Mouse (Mus musculus) brain, embryonic 18.5 days (tissue): ENCODE results near the gene Btg2.

Source experiments
- DNase-seq: peaks from one replicate; pipeline ENCODE4 v3.0.0-alpha.2; 2012; ENCODE audit warnings: low read depth, low spot score

Btg2 gene

GRCm38 (mm10) chr1:134078061-134078795, 692 bp downstream of the Btg2 start:
- DNase-seq = no peak

- DNase-seq = no peak
These were observed 1.4 kb downstream of the Btg2 start for GRCm38 (mm10) chr1:134077389-134078060.

GRCm38 (mm10) chr1:134076789-134077188, 2.1 kb downstream of the Btg2 start:
- DNase-seq = no peak

GRCm38 (mm10) chr1:134075532-134075931, 3.4 kb downstream of the Btg2 start:
- DNase-seq = no peak

- no peak for DNase-seq
These were observed 4.3 kb downstream of the Btg2 start for GRCm38 (mm10) chr1:134074606-134075005.

- DNase-seq = no peak
These were observed 4.7 kb downstream of the Btg2 start for GRCm38 (mm10) chr1:134074184-134074583.

GRCm38 (mm10) chr1:134073658-134074057, 5.3 kb downstream of the Btg2 start:
- no peak for DNase-seq

- DNase-seq = no peak
These were observed 5.8 kb downstream of the Btg2 start for GRCm38 (mm10) chr1:134073061-134073564.

- no peak for DNase-seq
These were observed 7.4 kb downstream of the Btg2 start for GRCm38 (mm10) chr1:134071411-134072018.

- DNase-seq = no peak
These were observed 8.7 kb downstream of the Btg2 start for GRCm38 (mm10) chr1:134070099-134070669.

GRCm38 (mm10) chr1:134067143-134067619, 11.7 kb downstream of the Btg2 start:
- DNase-seq = no peak

- no peak for DNase-seq
These were observed 12.4 kb downstream of the Btg2 start for GRCm38 (mm10) chr1:134066554-134066953.

- no peak for DNase-seq
These were observed 13.6 kb downstream of the Btg2 start for GRCm38 (mm10) chr1:134065241-134065809.

- DNase-seq = no peak
These were observed 14.6 kb downstream of the Btg2 start for GRCm38 (mm10) chr1:134064296-134064831.

GRCm38 (mm10) chr1:134063773-134064125, 15.2 kb downstream of the Btg2 start:
- no peak for DNase-seq

- DNase-seq = peak; percentile 65
These were observed 15.7 kb downstream of the Btg2 start for GRCm38 (mm10) chr1:134063086-134063772.

- peak; percentile 64 for DNase-seq
These were observed 16.4 kb downstream of the Btg2 start for GRCm38 (mm10) chr1:134062411-134063085.

GRCm38 (mm10) chr1:134061915-134062314, 17.0 kb downstream of the Btg2 start:
- DNase-seq = no peak

GRCm38 (mm10) chr1:134060849-134061569, 17.9 kb downstream of the Btg2 start:
- peak; percentile 88 for DNase-seq
